Mouse (Mus musculus) cerebellum, adult 8-10 months (tissue): ENCODE data around the gene Cacna2d4.

ENCODE experiments used
- DNase-seq: peaks from one replicate; pipeline ENCODE4 v3.0.0; 2022

Cacna2d4 gene

DNA sequence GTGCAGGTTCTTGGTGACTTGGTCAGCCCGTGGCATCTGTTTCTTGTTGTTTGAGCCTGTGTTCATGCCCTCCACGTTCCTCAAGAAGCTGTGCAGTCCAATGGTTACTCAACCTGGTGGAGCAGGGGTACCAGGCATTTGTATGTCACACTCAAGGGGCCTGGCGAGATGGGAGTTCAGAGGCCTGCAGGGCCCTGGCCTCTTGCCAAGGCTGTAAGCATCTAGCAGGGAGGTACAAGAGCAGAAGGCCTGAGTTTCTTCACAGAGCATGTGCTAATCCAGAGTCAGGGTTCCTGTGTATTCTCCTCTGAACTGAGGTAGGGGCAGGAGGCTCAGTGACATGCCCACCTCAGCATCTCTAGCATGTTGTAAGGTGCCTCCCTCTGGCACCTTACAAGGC lies 76.8 kb downstream of the Cacna2d4 start:
- DNase-seq: no peak

DNA sequence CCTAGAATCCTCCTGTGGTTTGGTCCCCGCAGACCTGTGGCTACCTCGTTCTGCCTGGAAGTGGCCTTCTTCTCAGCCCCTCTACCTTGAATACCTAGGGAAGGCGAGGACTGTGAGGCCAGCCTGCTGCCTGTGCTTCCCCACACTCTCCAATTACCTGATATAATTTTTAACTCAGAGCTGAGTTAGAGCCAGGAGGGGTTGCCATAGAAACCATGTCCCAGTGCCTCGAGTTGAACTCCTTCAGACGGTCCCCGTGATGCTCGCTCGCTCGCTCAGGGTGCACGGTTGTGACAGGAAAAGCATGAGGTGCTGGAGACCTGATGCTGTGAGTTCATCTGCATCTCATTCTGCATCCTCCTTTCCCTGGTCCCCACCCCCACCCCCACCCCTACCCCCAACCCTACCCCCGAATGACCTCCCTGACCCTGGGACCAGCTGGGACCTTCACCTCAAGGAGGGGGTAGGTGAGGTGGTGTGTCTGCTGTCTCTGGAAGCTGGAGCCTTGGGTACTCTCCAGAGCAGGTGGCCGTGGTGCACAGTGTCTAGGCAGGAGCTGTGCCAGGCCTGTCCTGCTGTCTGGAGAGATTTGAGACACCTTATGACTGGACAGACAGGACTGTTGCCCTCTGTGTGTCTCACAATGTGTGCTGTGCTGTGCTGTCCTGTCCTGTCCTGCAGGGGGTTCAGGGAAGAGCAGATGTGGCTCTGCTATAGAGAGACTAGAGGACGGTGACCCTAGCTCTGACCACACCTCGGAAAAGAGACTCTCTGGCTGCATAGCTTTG lies 77.5 kb downstream of the Cacna2d4 start:
- no peak for DNase-seq

GRCm38 (mm10) chr6:119314751-119315476 lies 78.6 kb downstream of the Cacna2d4 start:
- DNase-seq: no peak

DNA sequence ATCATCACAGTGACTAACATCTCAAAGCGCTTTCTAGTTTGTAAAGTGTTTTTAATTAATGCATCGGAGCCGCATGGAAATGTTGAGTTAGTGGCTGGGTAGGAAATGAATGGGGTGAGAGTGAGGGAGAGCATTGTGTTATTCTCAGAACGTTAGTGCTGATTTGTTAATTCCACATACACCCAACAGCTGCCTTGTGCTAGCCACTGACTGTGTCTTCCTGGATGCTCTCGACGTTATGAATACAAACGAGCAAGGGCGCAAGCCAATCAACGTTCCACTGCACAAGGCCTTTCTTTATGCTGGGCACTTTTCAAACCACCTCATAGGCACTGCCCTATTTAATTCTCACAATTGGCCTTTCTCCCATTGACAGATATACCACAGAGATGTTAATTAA lies 82.4 kb downstream of the Cacna2d4 start:
- DNase-seq: no peak

DNA sequence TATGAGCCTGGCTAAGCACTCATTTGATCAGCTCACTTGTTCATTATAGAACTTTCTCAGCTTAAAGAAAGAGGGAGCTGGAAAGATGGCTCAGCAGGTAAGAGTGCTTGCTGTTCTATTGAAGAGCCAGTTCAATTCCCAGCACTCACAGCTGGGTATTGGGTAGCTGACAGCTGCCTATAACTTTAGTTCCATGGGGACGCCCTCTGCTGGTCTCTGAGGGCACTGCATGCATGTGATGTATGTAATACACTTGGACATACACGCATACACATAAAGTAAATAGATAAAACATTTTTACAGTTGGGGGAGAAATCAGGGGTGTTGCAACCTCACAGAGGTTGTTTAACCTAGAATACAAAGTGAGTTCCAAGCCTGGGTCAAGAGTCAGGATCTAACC lies 83.0 kb downstream of the Cacna2d4 start:
- DNase-seq: no peak

GRCm38 (mm10) chr6:119320481-119320880 lies 84.2 kb downstream of the Cacna2d4 start:
- no peak for DNase-seq

GRCm38 (mm10) chr6:119321752-119322151 lies 85.4 kb downstream of the Cacna2d4 start:
- DNase-seq: no peak

DNA sequence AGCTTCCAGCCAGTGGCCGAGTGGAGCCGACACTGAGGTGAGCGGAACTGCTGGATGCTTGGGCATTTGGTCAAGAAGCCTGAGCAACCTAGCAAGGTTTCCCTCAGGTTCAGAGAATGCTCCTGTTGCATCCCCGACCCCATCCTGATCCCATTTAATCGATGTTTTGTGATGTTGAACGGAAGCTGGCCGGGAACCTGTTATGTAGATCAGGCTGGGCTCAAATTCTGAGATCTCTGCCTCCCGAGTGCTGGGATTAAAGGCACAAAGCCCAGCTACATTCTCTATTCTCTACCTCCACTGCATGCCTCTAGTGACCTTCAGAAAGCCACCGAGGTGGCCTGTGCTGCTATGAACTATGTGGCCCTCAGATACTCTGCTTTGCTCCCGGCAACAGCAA lies 88.5 kb downstream of the Cacna2d4 start:
- DNase-seq: no peak

- no peak for DNase-seq
Observed at GRCm38 (mm10) chr6:119325978-119326377, 89.7 kb downstream of the Cacna2d4 start.

- no peak for DNase-seq
Observed at GRCm38 (mm10) chr6:119326541-119326940, 90.2 kb downstream of the Cacna2d4 start.

DNA sequence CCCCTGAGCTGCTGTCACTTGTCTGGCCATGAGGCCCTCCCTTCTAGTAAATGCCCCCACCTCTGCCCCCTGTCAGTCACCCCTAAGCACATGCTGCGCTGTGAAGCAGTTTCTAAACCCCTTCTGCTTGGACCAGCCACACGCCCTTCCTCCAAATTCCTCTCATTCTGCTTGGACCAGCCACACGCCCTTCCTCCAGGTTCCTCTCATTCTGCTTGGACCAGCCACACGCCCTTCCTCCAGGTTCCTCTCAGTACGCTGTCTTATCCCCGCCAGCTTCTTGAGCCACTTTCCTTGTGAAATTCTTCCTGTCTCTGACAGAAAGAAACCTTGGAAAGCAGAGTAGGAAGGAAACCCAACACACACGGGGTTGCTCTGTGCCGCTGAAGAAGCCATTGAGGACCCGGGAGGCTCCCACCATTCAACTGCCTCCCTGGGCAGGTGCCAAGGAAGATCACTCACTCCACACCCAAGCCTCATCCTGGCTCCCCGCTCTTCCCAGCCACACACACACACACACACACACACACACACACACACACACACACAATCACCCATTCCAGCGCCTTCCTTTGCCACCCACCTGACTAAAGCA lies 92.3 kb downstream of the Cacna2d4 start:
- no peak for DNase-seq

DNA sequence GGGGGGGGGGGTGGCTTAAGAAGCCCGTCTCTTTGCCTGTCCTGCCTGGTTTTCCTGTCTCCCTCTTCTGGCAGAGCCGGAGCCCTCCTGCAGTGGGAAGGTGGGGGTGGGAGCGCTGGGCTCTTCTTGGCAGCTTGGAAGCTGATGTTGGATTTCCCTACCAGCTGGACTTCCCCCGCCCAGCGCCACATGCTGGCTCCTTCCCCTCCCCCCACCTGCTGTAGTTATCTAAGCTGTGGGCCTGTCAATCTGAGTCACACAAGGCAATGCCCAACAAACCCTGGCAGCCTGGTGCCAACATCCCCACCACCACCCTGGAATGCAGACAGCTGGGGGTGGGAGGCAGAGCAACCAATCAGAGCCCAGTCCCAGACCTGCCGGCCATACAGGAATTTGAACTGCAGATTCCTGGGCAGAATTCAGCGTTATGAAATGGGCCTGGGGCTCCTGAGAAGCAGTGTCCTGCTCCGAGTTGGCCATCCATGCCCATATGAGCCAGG lies 92.9 kb downstream of the Cacna2d4 start:
- DNase-seq: no peak

- no peak for DNase-seq
Observed at GRCm38 (mm10) chr6:119329936-119330335, 93.6 kb downstream of the Cacna2d4 start.

- DNase-seq: no peak
Observed at GRCm38 (mm10) chr6:119330506-119330905, 94.2 kb downstream of the Cacna2d4 start, which contains the start of gene Lrtm2. Gene Lrtm2, minus strand, starts transcription at chr6:119330766.

DNA sequence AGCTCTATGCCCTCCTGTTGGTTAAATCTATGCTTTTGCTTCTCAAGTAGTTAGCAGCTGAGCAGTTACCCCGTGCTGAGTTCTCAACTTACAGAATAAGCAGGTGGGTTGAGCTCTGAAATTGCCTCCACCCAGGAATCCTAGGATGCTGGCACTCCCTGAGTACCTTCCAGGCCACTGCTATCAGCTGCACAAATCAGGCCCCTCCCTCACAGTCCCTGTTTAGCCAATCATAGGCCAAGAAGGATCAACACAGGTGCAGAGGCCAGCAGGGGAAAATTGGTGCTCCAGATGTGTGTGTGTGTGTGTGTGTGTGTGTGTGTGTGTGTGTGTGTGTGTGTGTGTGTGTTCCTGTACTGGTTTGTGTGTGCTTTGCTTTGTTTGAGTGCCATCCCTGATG lies 95.8 kb downstream of the Cacna2d4 start:
- DNase-seq: no peak

DNA sequence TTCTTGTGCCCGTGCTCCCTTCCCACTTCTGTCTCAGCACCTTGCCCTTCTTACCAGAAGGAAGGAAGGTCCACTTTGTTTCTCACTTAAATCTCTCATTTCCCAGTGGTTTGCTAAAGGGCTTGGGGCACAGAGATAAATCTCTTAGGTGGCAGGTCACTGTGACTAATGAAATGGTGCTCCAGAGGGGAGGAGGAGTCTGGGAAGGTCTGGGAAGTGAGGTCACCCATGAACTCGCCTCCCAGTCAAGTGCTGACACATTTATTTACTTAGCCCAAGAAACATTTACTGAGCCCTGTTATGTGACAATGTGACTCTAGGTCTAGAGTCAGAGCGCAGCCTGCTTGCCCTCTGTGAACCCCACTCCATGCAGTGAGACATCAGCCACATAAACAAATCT lies 96.9 kb downstream of the Cacna2d4 start:
- DNase-seq: no peak

- no peak for DNase-seq
Observed at GRCm38 (mm10) chr6:119333831-119334230, 97.5 kb downstream of the Cacna2d4 start.

GRCm38 (mm10) chr6:119336124-119336523 lies 99.8 kb downstream of the Cacna2d4 start:
- no peak for DNase-seq

- no peak for DNase-seq
Observed at GRCm38 (mm10) chr6:119337287-119337686, 101.0 kb downstream of the Cacna2d4 start.

DNA sequence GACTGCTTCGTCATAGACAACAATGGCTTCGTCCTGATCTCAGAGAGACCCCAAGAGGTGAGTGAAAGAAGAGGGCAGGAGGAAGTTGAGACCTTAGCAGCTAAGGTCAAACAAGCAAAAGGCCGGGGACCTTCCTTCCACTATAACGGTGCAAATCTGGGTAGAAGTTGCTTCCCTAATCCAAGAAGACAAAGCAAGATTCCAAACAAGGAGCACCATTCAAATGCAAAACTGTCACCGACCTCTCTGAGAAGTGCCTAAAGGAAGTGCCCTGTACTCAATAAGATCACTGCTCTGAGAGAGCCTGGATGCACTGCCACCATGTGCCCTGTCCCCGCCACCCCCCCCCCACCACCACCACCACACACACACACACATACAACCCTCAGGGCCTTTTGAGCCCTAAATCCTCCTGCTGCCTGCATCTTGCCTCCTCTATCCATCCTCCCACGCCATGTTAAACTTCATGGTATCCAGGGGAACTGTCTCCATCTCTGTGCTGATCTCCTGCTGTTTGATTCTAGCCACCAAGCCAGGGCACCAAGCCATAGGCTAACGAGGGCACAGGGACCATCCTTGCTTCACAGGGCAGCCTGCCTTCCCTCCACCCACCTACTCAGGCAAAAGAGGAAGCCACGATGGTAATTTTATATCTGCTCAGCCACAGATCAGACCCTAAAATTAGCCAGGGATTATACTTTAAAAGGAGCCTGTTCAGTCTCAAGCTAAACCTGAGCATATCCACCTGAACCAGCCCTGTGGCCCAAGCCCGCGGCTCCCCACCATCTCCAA lies 102.0 kb downstream of the Cacna2d4 start:
- DNase-seq: no peak

DNA sequence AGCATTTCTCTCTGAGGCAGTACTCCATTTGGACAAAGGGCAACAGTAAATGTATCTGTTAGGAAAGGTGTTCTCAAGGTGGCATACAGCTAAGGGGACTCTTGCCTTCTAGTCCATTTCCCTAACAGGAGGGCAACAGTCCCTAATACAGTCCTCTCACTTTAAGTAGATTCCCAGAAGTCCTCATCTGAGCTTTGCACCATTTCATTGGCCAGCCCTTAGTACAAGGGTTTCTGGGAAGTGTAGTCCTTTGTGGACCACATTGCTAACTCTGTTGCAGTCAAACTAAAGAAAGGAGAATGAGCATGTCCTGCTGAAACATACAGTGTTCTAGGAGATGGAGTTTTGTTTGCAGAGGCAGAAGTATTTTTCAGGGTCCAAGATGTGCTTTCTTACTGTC lies 105.1 kb downstream of the Cacna2d4 start:
- peak; percentile 41 for DNase-seq

DNA sequence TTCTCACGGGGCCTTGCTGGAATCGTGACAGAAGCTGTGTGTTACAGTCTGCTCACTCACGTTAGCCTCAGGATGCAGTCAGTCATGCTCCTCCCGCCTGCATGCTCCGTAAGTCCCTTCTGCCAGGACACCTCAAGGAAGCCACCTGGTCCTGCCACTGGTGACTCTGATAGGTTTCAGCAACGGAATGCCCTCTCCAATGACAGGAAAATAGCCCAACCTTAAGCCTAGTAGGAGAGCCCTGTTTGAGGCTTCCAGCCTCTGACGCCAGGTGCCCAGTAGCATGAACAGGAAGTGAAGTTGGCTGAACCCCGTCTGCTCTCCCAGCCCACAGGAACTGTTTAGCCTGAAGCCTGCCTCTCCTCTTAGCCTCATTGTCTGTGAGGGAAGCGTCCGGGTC lies 109.9 kb downstream of the Cacna2d4 start:
- no peak for DNase-seq

DNA sequence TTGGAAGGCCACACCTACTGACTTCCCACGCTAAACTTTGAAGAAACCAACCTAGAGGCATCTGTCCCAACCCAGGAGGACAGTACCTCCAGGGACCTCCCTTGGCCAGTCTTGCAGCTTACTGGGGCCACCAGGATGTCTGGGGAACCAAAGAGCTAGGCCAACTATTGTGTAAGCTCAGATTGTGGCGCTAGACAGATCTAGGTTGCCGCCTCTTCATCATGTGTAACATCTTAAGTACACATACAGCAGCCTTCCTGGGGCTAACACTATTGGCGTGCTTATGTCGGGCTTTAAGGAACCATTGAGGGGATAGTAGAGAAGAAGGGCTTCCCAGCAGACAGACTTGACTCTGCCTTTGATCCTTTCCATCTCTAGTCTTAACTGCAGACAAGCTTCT lies 111.5 kb downstream of the Cacna2d4 start:
- no peak for DNase-seq
